Mouse (Mus musculus) E14TG2a.4 (cell line): ENCODE data around the gene Synm.

Experiments used
- CTCF ChIP-seq: conservative IDR thresholded peaks from 2 replicates; pipeline ENCODE4 v1.5.1; 2014; ENCODE audit warnings: low read length
- POU5F1 ChIP-seq: IDR thresholded peaks from 2 replicates; pipeline ENCODE4 v1.6.1; 2014; ENCODE audit warnings: low read length, borderline replicate concordance

DNA sequence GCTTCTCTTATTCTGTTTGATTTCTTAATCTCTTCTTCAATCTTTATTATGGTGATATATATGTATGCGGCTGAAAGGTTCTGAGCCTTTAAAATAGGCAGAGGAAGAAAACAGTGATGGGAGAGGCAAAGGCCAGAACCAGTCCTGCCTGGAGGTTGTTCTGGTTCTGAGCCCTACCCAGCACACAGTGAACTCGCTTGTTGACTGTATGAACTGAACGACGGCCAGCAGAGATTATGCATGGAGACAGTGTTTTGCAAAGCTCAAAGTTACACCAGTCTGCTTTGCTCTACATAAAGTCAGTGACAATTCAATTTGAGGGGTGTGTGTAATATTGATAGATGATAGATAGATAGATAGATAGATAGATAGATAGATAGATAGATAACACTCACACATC, 60.2 kb downstream of the Synm start:
- TF ChIP-seq CTCF (no peak), POU5F1 (no peak)
